Mouse (Mus musculus) neural tube, embryonic 13.5 days (tissue): Measurements from ENCODE around the gene Prr7. TPM values are rescaled to one million over a fixed set of nuclear protein-coding genes. Genes with fewer than 3 reads are reported as not detected.
A peak's percentile ranks its signal among the peaks of the same experiment; 100 is the strongest.

Experiments used
- ATAC-seq: fragments of 200-750 bp; cut with Nextera tagmentation; 2 replicates; pipeline ENCODE4 v1.8.0; 2017; ENCODE audit warnings: low read depth, mild to moderate bottlenecking, moderate TSS enrichment, moderate library complexity
- H3K27ac ChIP-seq: fragments of 300-500 bp; sonication (generic); replicated peaks from 2 replicates; pipeline ENCODE4 v1.5.1; 2015; ENCODE audit warnings: moderate library complexity, mild to moderate bottlenecking, inconsistent platforms
- H3K27me3 ChIP-seq: fragments of 300-500 bp; sonication (generic); 2 replicates; pipeline ENCODE4 v1.6.1; 2015; ENCODE audit warnings: mild to moderate bottlenecking, inconsistent platforms
- H3K36me3 ChIP-seq: fragments of 300-500 bp; sonication (generic); 2 replicates; pipeline ENCODE4 v1.6.1; 2015; ENCODE audit warnings: mild to moderate bottlenecking, inconsistent platforms
- H3K4me1 ChIP-seq: fragments of 300-500 bp; sonication (generic); replicated peaks from 2 replicates; pipeline ENCODE4 v1.6.1; 2015; ENCODE audit warnings: inconsistent platforms
- H3K4me2 ChIP-seq: fragments of 300-500 bp; sonication (generic); 2 replicates; pipeline ENCODE4 v1.6.1; 2015; ENCODE audit warnings: inconsistent platforms, mild to moderate bottlenecking, moderate library complexity
- H3K4me3 ChIP-seq: fragments of 300-500 bp; sonication (generic); 2 replicates; pipeline ENCODE4 v1.5.1; 2015; ENCODE audit warnings: mild to moderate bottlenecking, inconsistent platforms
- H3K9ac ChIP-seq: fragments of 300-500 bp; sonication (generic); 2 replicates; pipeline ENCODE4 v1.6.1; 2015; ENCODE audit warnings: moderate library complexity, mild to moderate bottlenecking, inconsistent platforms
- H3K9me3 ChIP-seq: fragments of 300-500 bp; sonication (generic); 2 replicates; pipeline ENCODE4 v1.6.1; 2016; ENCODE audit warnings: inconsistent platforms
- WGBS: fragments of 180-500 bp; shearing (Covaris S2); methylation state at CpG from one replicate; pipeline ENCODE4 v1.1.7; 2015; 5-methylcytosine and 5-hydroxymethylcytosine counted together
- polyA plus RNA-seq: library from polyadenylated mRNA; unstranded; fragments of >200 nt; fragmentation: Nextera tagmentation; extraction: Ambion mirVana; gene quantifications from 2 replicates; pipeline ENCODE4 v1.2.1, GENCODE M21; 2015

Gene Prr7
- polyA plus RNA-seq, 1 experiment from 2014 or later: 2.5 TPM

- peak; percentile 60 for ATAC-seq
- H3K27me3 ChIP-seq: no peaks in the 10 kb centered on the region
- H3K4me2 ChIP-seq: peak overlapping the region; percentile 93
- WGBS: under 1% methylated on average over 92 of the region's 103 CpGs
- H3K27ac ChIP-seq: peak overlapping the region; percentile 92
- peak overlapping the region; percentile 49 for H3K4me3 ChIP-seq
- peaks cover 86% of the 10 kb centered on the region for H3K4me1 ChIP-seq
- no peaks in the 10 kb centered on the region for H3K9me3 ChIP-seq
- peak overlapping the region; percentile 85 for H3K9ac ChIP-seq
- peaks cover 44% of the 10 kb centered on the region for H3K36me3 ChIP-seq
These were observed 8.3 kb downstream of the Prr7 start for GRCm38 (mm10) chr13:55472132-55473022.

- Histone ChIP-seq H3K27ac (peak overlapping the region; percentile 92), H3K9ac (peak overlapping the region; percentile 85), H3K4me2 (peak overlapping the region; percentile 93), H3K4me1 (peaks cover 86% of the 10 kb centered on the region), H3K4me3 (peak overlapping the region; percentile 49), H3K27me3 (no peaks in the 10 kb centered on the region), H3K9me3 (no peaks in the 10 kb centered on the region), H3K36me3 (peaks cover 53% of the 10 kb centered on the region)
- 18% methylated on average over 18 of the region's 18 CpGs for WGBS
- no peak for ATAC-seq
These were observed 9.2 kb downstream of the Prr7 start for GRCm38 (mm10) chr13:55473076-55473831.

GRCm38 (mm10) chr13:55473961-55474360, 9.9 kb downstream of the Prr7 start:
- Histone ChIP-seq H3K36me3 (peaks cover 59% of the 10 kb centered on the region), H3K27ac (peak overlapping the region; percentile 92), H3K9ac (peak overlapping the region; percentile 85; the same call in 1 of the 2 replicates), H3K9me3 (no peaks in the 10 kb centered on the region), H3K27me3 (no peaks in the 10 kb centered on the region), H3K4me3 (no peak overlapping the region; the same call in 1 of the 2 replicates), H3K4me2 (peak overlapping the region; percentile 93; the same call in 1 of the 2 replicates), H3K4me1 (peaks cover 80% of the 10 kb centered on the region)
- WGBS: 54% methylated on average over 11 of the region's 11 CpGs
- ATAC-seq: no peak

GRCm38 (mm10) chr13:55474621-55475069, 10.6 kb downstream of the Prr7 start:
- peak overlapping the region; percentile 92 for H3K27ac ChIP-seq
- no peaks in the 10 kb centered on the region for H3K9me3 ChIP-seq
- no peak overlapping the region for H3K4me3 ChIP-seq
- ATAC-seq: no peak
- H3K9ac ChIP-seq: peak overlapping the region; percentile 45; the same call in 1 of the 2 replicates
- no peaks in the 10 kb centered on the region for H3K27me3 ChIP-seq
- WGBS: 22% methylated on average over 5 of the region's 5 CpGs
- H3K4me2 ChIP-seq: 0 out of 2 replicates have a peak overlapping the region, but pooled peaks have one; percentile 7
- peaks cover 73% of the 10 kb centered on the region for H3K4me1 ChIP-seq
- peaks cover 66% of the 10 kb centered on the region for H3K36me3 ChIP-seq

GRCm38 (mm10) chr13:55475750-55476149, 11.7 kb downstream of the Prr7 start:
- H3K4me2 ChIP-seq: no peak overlapping the region
- ATAC-seq: no peak
- H3K36me3 ChIP-seq: peaks cover 77% of the 10 kb centered on the region
- H3K4me3 ChIP-seq: no peak overlapping the region
- no peaks in the 10 kb centered on the region for H3K9me3 ChIP-seq
- H3K27me3 ChIP-seq: no peaks in the 10 kb centered on the region
- 0 out of 2 replicates have a peak overlapping the region, but pooled peaks have one; percentile 42 for H3K27ac ChIP-seq
- H3K4me1 ChIP-seq: peaks cover 62% of the 10 kb centered on the region
- H3K9ac ChIP-seq: peak overlapping the region; percentile 45; the same call in 1 of the 2 replicates
- 88% methylated on average over 5 of the region's 5 CpGs for WGBS

GRCm38 (mm10) chr13:55476256-55476655, 12.2 kb downstream of the Prr7 start:
- H3K27me3 ChIP-seq: no peaks in the 10 kb centered on the region
- no peak overlapping the region for H3K4me2 ChIP-seq
- H3K9ac ChIP-seq: peak overlapping the region; percentile 45; the same call in 1 of the 2 replicates
- no peak for ATAC-seq
- H3K4me3 ChIP-seq: no peak overlapping the region
- WGBS: 91% methylated on average over 8 of the region's 8 CpGs
- H3K4me1 ChIP-seq: peaks cover 57% of the 10 kb centered on the region
- H3K27ac ChIP-seq: no peak overlapping the region
- H3K9me3 ChIP-seq: no peaks in the 10 kb centered on the region
- peaks cover 82% of the 10 kb centered on the region for H3K36me3 ChIP-seq

GRCm38 (mm10) chr13:55477492-55477891, 13.4 kb downstream of the Prr7 start:
- Histone ChIP-seq H3K27ac (no peak overlapping the region), H3K4me3 (no peak overlapping the region), H3K9me3 (no peaks in the 10 kb centered on the region), H3K4me2 (no peak overlapping the region), H3K4me1 (peaks cover 56% of the 10 kb centered on the region), H3K9ac (no peak overlapping the region), H3K36me3 (peaks cover 95% of the 10 kb centered on the region), H3K27me3 (no peaks in the 10 kb centered on the region)
- no peak for ATAC-seq
- WGBS: 63% methylated on average over 16 of the region's 16 CpGs

GRCm38 (mm10) chr13:55478036-55478435, 14.0 kb downstream of the Prr7 start:
- WGBS: 51% methylated on average over 5 of the region's 5 CpGs
- Histone ChIP-seq H3K4me2 (no peak overlapping the region), H3K27ac (no peak overlapping the region), H3K36me3 (peaks cover 99% of the 10 kb centered on the region), H3K9me3 (no peaks in the 10 kb centered on the region), H3K27me3 (no peaks in the 10 kb centered on the region), H3K9ac (no peak overlapping the region), H3K4me1 (peaks cover 56% of the 10 kb centered on the region), H3K4me3 (no peak overlapping the region)
- ATAC-seq: no peak

- no peak for ATAC-seq
- H3K36me3 ChIP-seq: peaks cover 90% of the 10 kb centered on the region
- no peak overlapping the region for H3K9ac ChIP-seq
- H3K27me3 ChIP-seq: no peaks in the 10 kb centered on the region
- no peaks in the 10 kb centered on the region for H3K9me3 ChIP-seq
- H3K4me2 ChIP-seq: no peak overlapping the region
- 0 out of 2 replicates have a peak overlapping the region, but pooled peaks have one; percentile 3 for H3K27ac ChIP-seq
- no peak overlapping the region for H3K4me3 ChIP-seq
- peaks cover 56% of the 10 kb centered on the region for H3K4me1 ChIP-seq
- WGBS: 82% methylated on average over 7 of the region's 7 CpGs
These were observed 14.9 kb downstream of the Prr7 start for GRCm38 (mm10) chr13:55479008-55479407.

GRCm38 (mm10) chr13:55479929-55480328, 15.9 kb downstream of the Prr7 start:
- 0 out of 2 replicates have a peak overlapping the region, but pooled peaks have one; percentile 12 for H3K9ac ChIP-seq
- H3K9me3 ChIP-seq: no peaks in the 10 kb centered on the region
- H3K4me1 ChIP-seq: peaks cover 56% of the 10 kb centered on the region
- no peaks in the 10 kb centered on the region for H3K27me3 ChIP-seq
- H3K4me2 ChIP-seq: no peak overlapping the region
- no peak overlapping the region for H3K27ac ChIP-seq
- no peak overlapping the region for H3K4me3 ChIP-seq
- H3K36me3 ChIP-seq: peaks cover 81% of the 10 kb centered on the region
- no peak for ATAC-seq

GRCm38 (mm10) chr13:55482542-55482941, 18.5 kb downstream of the Prr7 start:
- peak overlapping the region; percentile 99; the same call in 1 of the 2 replicates for H3K27ac ChIP-seq
- H3K36me3 ChIP-seq: peaks cover 55% of the 10 kb centered on the region
- no peak for ATAC-seq
- H3K4me1 ChIP-seq: peaks cover 53% of the 10 kb centered on the region
- no peaks in the 10 kb centered on the region for H3K9me3 ChIP-seq
- peak overlapping the region; percentile 100 for H3K4me2 ChIP-seq
- no peaks in the 10 kb centered on the region for H3K27me3 ChIP-seq
- WGBS: 80% methylated on average over 7 of the region's 7 CpGs
- H3K9ac ChIP-seq: peak overlapping the region; percentile 100; the same call in 1 of the 2 replicates
- peak overlapping the region; percentile 99 for H3K4me3 ChIP-seq

- no peaks in the 10 kb centered on the region for H3K27me3 ChIP-seq
- no peak for ATAC-seq
- H3K36me3 ChIP-seq: peaks cover 50% of the 10 kb centered on the region
- H3K27ac ChIP-seq: peak overlapping the region; percentile 99
- peak overlapping the region; percentile 99 for H3K4me3 ChIP-seq
- H3K4me1 ChIP-seq: peaks cover 54% of the 10 kb centered on the region
- WGBS: 35% methylated on average over 9 of the region's 9 CpGs
- H3K9me3 ChIP-seq: no peaks in the 10 kb centered on the region
- peak overlapping the region; percentile 100 for H3K4me2 ChIP-seq
- peak overlapping the region; percentile 100 for H3K9ac ChIP-seq
These were observed 19.0 kb downstream of the Prr7 start for GRCm38 (mm10) chr13:55483071-55483470.
